Mouse (Mus musculus): Measurements from ENCODE around the gene Mup9. TPM values are rescaled to one million over a fixed set of nuclear protein-coding genes. Genes with fewer than 3 reads are reported as not detected.

The Mup9 gene
- not detected for polyA plus RNA-seq (2017; shearing (Covaris generic))

DNA sequence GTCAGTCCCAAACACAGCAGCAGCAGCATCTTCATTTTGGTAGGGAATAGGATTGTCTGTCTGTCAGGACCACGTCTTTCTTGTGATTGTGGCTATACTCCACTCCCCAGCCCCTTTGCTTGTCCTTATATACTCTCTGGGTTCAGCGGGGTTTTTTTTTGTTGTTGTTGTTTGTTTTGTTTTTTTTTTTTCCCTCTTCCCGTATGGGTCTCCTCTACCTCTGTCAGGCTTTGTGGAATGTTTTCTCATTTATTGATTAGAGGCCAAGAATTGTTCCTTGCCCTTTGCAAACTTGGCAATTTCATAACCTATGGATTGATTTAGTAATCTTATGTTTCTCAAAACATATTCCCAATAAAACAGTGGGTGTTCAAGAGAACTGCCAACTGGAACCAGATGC lies at the start of gene Mup9:
Mup9 (minus strand) TSS at position 101 of the 400 bp plus-strand sequence.

Other genes starting within 250 kb of the Mup9 start
- gene Mup8, start 199.4 kb downstream of the Mup9 start, polyA plus RNA-seq (2017; shearing (Covaris generic)), result not detected
- gene Mup1, start 80.0 kb upstream of the Mup9 start, polyA plus RNA-seq (2017; shearing (Covaris generic)), result 1 to 10 TPM in 1 of 2 experiments, under 1 TPM in 1; 0.31 to 1.4 TPM
- 1 to 10 TPM in 1 of 2 experiments, not detected in 1; 1.2 TPM for gene Mup10, start 160.2 kb upstream of the Mup9 start, polyA plus RNA-seq (2017; shearing (Covaris generic))
- 10 to 100 TPM in 1 of 2 experiments, 1 to 10 TPM in 1; 2.0 to 11.3 TPM for gene Mup11, start 240.5 kb upstream of the Mup9 start, polyA plus RNA-seq (2017; shearing (Covaris generic))

Measured in inflammation-experienced regulatory T-cells (primary cell).